Mouse (Mus musculus): ENCODE measurements around the gene Olfr1157. TPM values are rescaled to one million over a fixed set of nuclear protein-coding genes. Genes with fewer than 3 reads are reported as not detected.

Olfr1157 gene
- polyA plus RNA-seq (2015; fragmentation: Nextera tagmentation; extraction: Ambion mirVana), result not detected in 2 replicates

DNA sequence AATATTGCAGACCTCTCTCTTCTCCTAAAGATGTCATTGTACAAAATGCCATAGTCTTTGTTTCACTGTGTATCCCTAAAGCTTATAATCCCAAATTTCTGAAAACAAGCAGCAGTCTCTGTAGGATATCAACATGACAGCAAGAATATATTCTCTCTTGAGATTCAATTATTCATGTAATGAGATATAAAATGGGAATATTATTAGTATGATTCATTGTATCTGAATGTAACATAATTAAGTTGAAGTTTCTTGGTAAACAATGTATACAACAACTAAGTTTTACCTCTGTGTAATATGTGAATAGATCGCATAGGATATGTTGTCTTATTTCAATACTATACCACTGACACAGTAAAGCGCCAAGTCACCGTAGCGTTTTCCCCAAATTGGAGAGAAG lies at the start of gene Olfr1157:
Olfr1157 (minus strand) TSS at position 101 of the 400 bp plus-strand sequence.
- WGBS, result 98% methylated on average over 4 of the region's 4 CpGs
- Histone ChIP-seq H3K9me3 (replicated peaks; ENCODE audit: control insufficient read depth, low read length, poor library complexity, severe bottlenecking) (no peaks in the 10 kb centered on the region), H3K4me3 (ENCODE audit: low read depth, low read length) (no peak within 1 kb of the TSS), H3K4me2 (ENCODE audit: low read length) (no peak within 1 kb of the TSS), H3K27me3 (ENCODE audit: control insufficient read depth, insufficient read depth, low read depth, low read length) (no peaks in the 10 kb centered on the region), H3K36me3 (ENCODE audit: control insufficient read depth, insufficient read depth, low read length) (no peaks in the 10 kb centered on the region), H3K4me1 (ENCODE audit: control insufficient read depth, insufficient read depth, low read length) (no peaks in the 10 kb centered on the region), H3K27ac (ENCODE audit: low read length) (no peak within 1 kb of the TSS), H3K9ac (ENCODE audit: low read depth, low read length) (no peak within 1 kb of the TSS)
- no peak for ATAC-seq

DNA sequence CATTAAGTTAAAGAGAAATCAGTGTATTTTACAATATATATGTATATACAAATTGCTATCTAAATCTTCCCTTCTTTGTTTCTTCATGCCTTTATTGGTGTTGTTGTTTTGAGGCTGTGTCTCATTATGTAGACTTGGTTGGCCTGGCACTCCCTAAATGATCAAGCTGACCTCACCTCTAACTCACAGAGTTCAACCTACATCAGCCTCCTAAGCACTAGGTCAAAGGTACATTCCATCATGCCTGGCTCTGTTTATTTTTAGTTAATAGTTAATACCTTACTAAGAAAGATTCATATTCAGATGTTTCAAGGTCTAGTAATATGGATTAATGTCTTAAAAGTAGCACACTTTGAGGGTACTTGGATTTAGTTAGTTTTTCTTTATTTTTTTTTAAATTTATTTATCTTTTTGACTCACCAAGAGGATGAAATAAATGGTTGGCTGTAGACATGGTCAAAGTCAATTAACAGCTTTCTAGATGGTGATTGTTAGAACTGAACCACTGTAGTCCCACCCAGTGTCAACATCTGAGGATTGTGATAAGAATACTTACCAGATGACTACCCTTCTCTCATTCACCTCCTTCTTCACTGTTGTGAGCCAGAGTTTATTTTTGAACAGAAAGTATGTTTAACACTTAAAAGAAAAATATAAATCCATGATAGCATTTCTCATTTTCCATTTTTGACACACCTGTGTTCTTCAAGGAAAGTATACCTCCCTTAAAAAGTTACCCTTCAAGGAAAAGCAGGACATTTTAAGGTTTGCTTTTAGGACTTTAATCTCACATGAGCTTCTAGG lies 39.6 kb upstream of the Olfr1157 start, which contains the start of gene Olfr1160:
Olfr1160 (minus strand) TSS at position 754 of the 804 bp plus-strand sequence.
- Histone ChIP-seq H3K4me1 (ENCODE audit: control insufficient read depth, insufficient read depth, low read length) (no peaks in the 10 kb centered on the region), H3K27ac (ENCODE audit: low read length) (no peak within 1 kb of the TSS), H3K4me3 (ENCODE audit: low read depth, low read length) (no peak within 1 kb of the TSS), H3K9ac (ENCODE audit: low read depth, low read length) (no peak within 1 kb of the TSS), H3K4me2 (ENCODE audit: low read length) (no peak within 1 kb of the TSS), H3K27me3 (ENCODE audit: control insufficient read depth, insufficient read depth, low read depth, low read length) (no peaks in the 10 kb centered on the region), H3K36me3 (ENCODE audit: control insufficient read depth, insufficient read depth, low read length) (no peaks in the 10 kb centered on the region), H3K9me3 (replicated peaks; ENCODE audit: control insufficient read depth, low read length, poor library complexity, severe bottlenecking) (no peaks in the 10 kb centered on the region)
- ATAC-seq, result no peak

DNA sequence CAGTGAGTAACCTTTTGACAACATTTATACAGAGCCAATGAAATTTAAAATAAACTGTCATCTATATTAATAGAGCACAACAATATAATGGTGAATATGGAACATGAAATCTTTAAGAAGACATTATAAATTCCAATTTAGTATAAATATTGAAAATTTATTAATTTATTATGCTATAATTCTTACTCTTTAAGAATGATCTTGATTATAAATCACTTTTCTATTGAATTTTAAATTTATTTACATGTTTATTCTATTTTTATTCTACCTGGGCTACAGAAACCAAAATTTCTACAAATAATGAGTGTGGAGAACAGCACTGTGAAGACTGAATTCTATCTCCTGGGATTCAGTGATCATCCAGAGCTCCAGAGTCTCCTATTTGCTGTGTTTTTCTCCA lies 21.7 kb upstream of the Olfr1157 start, which contains the start of gene Olfr1158:
Olfr1158 (plus strand) TSS at position 301 of the 400 bp plus-strand sequence.
- Histone ChIP-seq H3K4me2 (ENCODE audit: low read length) (no peak within 1 kb of the TSS), H3K9ac (ENCODE audit: low read depth, low read length) (no peak within 1 kb of the TSS), H3K27ac (ENCODE audit: low read length) (no peak within 1 kb of the TSS), H3K9me3 (replicated peaks; ENCODE audit: control insufficient read depth, low read length, poor library complexity, severe bottlenecking) (no peaks in the 10 kb centered on the region), H3K36me3 (ENCODE audit: control insufficient read depth, insufficient read depth, low read length) (no peaks in the 10 kb centered on the region), H3K4me3 (ENCODE audit: low read depth, low read length) (no peak within 1 kb of the TSS), H3K4me1 (ENCODE audit: control insufficient read depth, insufficient read depth, low read length) (no peaks in the 10 kb centered on the region), H3K27me3 (ENCODE audit: control insufficient read depth, insufficient read depth, low read depth, low read length) (no peaks in the 10 kb centered on the region)
- ATAC-seq, result no peak

DNA sequence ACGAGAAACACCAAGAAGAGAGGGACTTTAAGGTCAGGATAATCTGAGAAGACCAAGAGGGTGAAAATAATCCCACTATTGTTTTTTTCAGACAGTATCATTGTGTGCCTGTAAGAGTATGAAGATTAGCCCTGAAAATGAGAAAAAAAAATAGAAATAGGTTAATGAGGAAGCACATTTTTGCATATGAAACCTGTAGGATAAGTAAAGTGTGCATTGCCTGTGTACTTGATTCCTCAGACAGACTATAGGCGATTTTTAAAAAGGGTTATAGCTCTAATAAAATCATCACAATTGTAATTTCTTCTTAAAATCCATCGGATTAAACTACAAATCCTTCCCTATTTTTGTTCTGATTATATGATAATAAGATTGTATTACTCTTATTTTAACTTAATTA lies 6.5 kb upstream of the Olfr1157 start, which contains the start of gene Olfr74:
Olfr74 (minus strand) TSS at position 101 of the 400 bp plus-strand sequence.
- Histone ChIP-seq H3K36me3 (ENCODE audit: control insufficient read depth, insufficient read depth, low read length) (no peaks in the 10 kb centered on the region), H3K27me3 (ENCODE audit: control insufficient read depth, insufficient read depth, low read depth, low read length) (no peaks in the 10 kb centered on the region), H3K9ac (ENCODE audit: low read depth, low read length) (no peak within 1 kb of the TSS), H3K27ac (ENCODE audit: low read length) (no peak within 1 kb of the TSS), H3K9me3 (replicated peaks; ENCODE audit: control insufficient read depth, low read length, poor library complexity, severe bottlenecking) (no peaks in the 10 kb centered on the region), H3K4me1 (ENCODE audit: control insufficient read depth, insufficient read depth, low read length) (no peaks in the 10 kb centered on the region), H3K4me2 (ENCODE audit: low read length) (no peak within 1 kb of the TSS), H3K4me3 (ENCODE audit: low read depth, low read length) (no peak within 1 kb of the TSS)
- ATAC-seq, result no peak
- 76% methylated on average over 3 of the region's 3 CpGs for WGBS

DNA sequence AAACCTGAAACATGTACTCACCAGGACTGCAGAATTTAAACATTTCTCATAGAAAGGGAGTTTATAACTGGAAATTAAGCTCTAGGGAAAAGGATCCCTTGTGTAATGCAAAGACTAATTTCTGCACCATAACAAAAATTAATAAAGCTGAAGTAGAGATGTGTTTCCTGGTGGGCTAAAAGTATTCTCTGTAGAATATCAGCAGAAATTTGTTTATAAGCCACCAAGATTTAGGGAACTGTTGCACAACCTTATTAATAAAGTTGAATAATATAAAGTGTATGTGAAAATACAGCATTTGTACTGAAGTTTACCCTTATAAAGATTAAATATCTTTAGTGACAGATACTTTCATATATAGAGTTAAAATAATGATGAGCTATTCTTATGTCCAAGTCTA lies 15.1 kb downstream of the Olfr1157 start, which contains the start of gene Olfr1156:
Olfr1156 (minus strand) TSS at position 101 of the 400 bp plus-strand sequence.
- Histone ChIP-seq H3K27me3 (ENCODE audit: control insufficient read depth, insufficient read depth, low read depth, low read length) (no peaks in the 10 kb centered on the region), H3K36me3 (ENCODE audit: control insufficient read depth, insufficient read depth, low read length) (no peaks in the 10 kb centered on the region), H3K9ac (ENCODE audit: low read depth, low read length) (no peak within 1 kb of the TSS), H3K4me3 (ENCODE audit: low read depth, low read length) (no peak within 1 kb of the TSS), H3K27ac (ENCODE audit: low read length) (no peak within 1 kb of the TSS), H3K4me2 (ENCODE audit: low read length) (no peak within 1 kb of the TSS), H3K4me1 (ENCODE audit: control insufficient read depth, insufficient read depth, low read length) (no peaks in the 10 kb centered on the region), H3K9me3 (replicated peaks; ENCODE audit: control insufficient read depth, low read length, poor library complexity, severe bottlenecking) (no peaks in the 10 kb centered on the region)
- ATAC-seq, result no peak

DNA sequence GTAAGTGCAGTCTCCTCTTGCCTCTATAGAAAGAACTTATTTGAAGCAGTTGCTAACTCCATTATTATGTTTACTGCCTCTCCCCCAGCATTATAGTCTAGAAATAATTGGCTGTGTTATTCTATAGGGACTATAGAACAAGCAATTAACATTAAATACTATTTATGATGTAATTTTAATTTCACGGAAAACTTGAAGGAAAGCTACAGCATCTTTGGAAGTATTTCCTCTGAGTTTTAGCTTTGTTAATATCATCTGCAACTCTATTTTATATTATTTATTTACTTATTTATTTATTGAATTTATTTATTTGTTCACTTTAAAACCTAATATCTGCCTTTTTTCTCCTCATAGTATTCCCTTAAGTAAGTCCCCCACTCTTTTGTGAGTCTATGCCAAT lies 23.1 kb downstream of the Olfr1157 start, which contains the start of gene Olfr1155:
Olfr1155 (minus strand) TSS at position 101 of the 400 bp plus-strand sequence.
- H3K4me3 ChIP-seq (ENCODE audit: low read depth, low read length), result no peak within 1 kb of the TSS
- no peak within 1 kb of the TSS for H3K27ac ChIP-seq (ENCODE audit: low read length)
- no peak for ATAC-seq

More for the DNA sequence above, 23.1 kb downstream of the Olfr1157 start, which contains the start of gene Olfr1155:
- Histone ChIP-seq H3K36me3 (ENCODE audit: control insufficient read depth, insufficient read depth, low read length) (no peaks in the 10 kb centered on the region), H3K4me1 (ENCODE audit: control insufficient read depth, insufficient read depth, low read length) (no peaks in the 10 kb centered on the region), H3K9me3 (replicated peaks; ENCODE audit: control insufficient read depth, low read length, poor library complexity, severe bottlenecking) (peaks cover 2% of the 10 kb centered on the region; the same call in 1 of the 2 replicates), H3K4me2 (ENCODE audit: low read length) (no peak within 1 kb of the TSS), H3K9ac (ENCODE audit: low read depth, low read length) (no peak within 1 kb of the TSS), H3K27me3 (ENCODE audit: control insufficient read depth, insufficient read depth, low read depth, low read length) (no peaks in the 10 kb centered on the region)
- 93% methylated on average over 1 of the region's 1 CpGs for WGBS

Other genes starting within 250 kb of the Olfr1157 start
- gene Olfr1138, start 228.3 kb downstream of the Olfr1157 start, polyA plus RNA-seq (2015; fragmentation: Nextera tagmentation; extraction: Ambion mirVana), result not detected in 2 replicates
- gene Olfr1140, start 224.5 kb downstream of the Olfr1157 start, polyA plus RNA-seq (2015; fragmentation: Nextera tagmentation; extraction: Ambion mirVana), result not detected in 2 replicates
- gene Olfr1141, start 214.3 kb downstream of the Olfr1157 start, polyA plus RNA-seq (2015; fragmentation: Nextera tagmentation; extraction: Ambion mirVana), result not detected in 2 replicates
- gene Olfr152, start 188.8 kb downstream of the Olfr1157 start, polyA plus RNA-seq (2015; fragmentation: Nextera tagmentation; extraction: Ambion mirVana), result not detected in 2 replicates
- gene Olfr1143, start 167.7 kb downstream of the Olfr1157 start, polyA plus RNA-seq (2015; fragmentation: Nextera tagmentation; extraction: Ambion mirVana), result not detected in 2 replicates
- gene Olfr1145, start 158.5 kb downstream of the Olfr1157 start, polyA plus RNA-seq (2015; fragmentation: Nextera tagmentation; extraction: Ambion mirVana), result not detected in 2 replicates
- not detected in 2 replicates for gene Olfr1148, start 137.8 kb downstream of the Olfr1157 start, polyA plus RNA-seq (2015; fragmentation: Nextera tagmentation; extraction: Ambion mirVana)
- not detected in 2 replicates for gene Olfr1150-ps1, start 124.3 kb downstream of the Olfr1157 start, polyA plus RNA-seq (2015; fragmentation: Nextera tagmentation; extraction: Ambion mirVana)
- gene Olfr1151, start 112.4 kb downstream of the Olfr1157 start, polyA plus RNA-seq (2015; fragmentation: Nextera tagmentation; extraction: Ambion mirVana), result not detected in 2 replicates
- not detected in 2 replicates for gene Olfr1152, start 101.8 kb downstream of the Olfr1157 start, polyA plus RNA-seq (2015; fragmentation: Nextera tagmentation; extraction: Ambion mirVana)
- gene Olfr1153, start 73.3 kb downstream of the Olfr1157 start, polyA plus RNA-seq (2015; fragmentation: Nextera tagmentation; extraction: Ambion mirVana), result not detected in 2 replicates
- not detected in 2 replicates for gene Olfr1154, start 63.1 kb downstream of the Olfr1157 start, polyA plus RNA-seq (2015; fragmentation: Nextera tagmentation; extraction: Ambion mirVana)
- not detected in 2 replicates for gene Olfr1155, start 23.2 kb downstream of the Olfr1157 start, polyA plus RNA-seq (2015; fragmentation: Nextera tagmentation; extraction: Ambion mirVana)
- gene Olfr1156, start 15.2 kb downstream of the Olfr1157 start, polyA plus RNA-seq (2015; fragmentation: Nextera tagmentation; extraction: Ambion mirVana), result not detected in 2 replicates
- gene Olfr74, start 6.4 kb upstream of the Olfr1157 start, polyA plus RNA-seq (2015; fragmentation: Nextera tagmentation; extraction: Ambion mirVana), result not detected in 2 replicates
- gene Olfr1158, start 21.8 kb upstream of the Olfr1157 start, polyA plus RNA-seq (2015; fragmentation: Nextera tagmentation; extraction: Ambion mirVana), result not detected in 2 replicates
- gene Olfr1160, start 40.0 kb upstream of the Olfr1157 start, polyA plus RNA-seq (2015; fragmentation: Nextera tagmentation; extraction: Ambion mirVana), result not detected in 2 replicates
- not detected in 2 replicates for gene Olfr1161, start 54.5 kb upstream of the Olfr1157 start, polyA plus RNA-seq (2015; fragmentation: Nextera tagmentation; extraction: Ambion mirVana)
- not detected in 2 replicates for gene Olfr73, start 69.4 kb upstream of the Olfr1157 start, polyA plus RNA-seq (2015; fragmentation: Nextera tagmentation; extraction: Ambion mirVana)
- gene Olfr1162, start 82.8 kb upstream of the Olfr1157 start, polyA plus RNA-seq (2015; fragmentation: Nextera tagmentation; extraction: Ambion mirVana), result not detected in 2 replicates
- gene Olfr1163, start 103.5 kb upstream of the Olfr1157 start, polyA plus RNA-seq (2015; fragmentation: Nextera tagmentation; extraction: Ambion mirVana), result not detected in 2 replicates
- gene Olfr1164, start 125.7 kb upstream of the Olfr1157 start, polyA plus RNA-seq (2015; fragmentation: Nextera tagmentation; extraction: Ambion mirVana), result not detected in 2 replicates
- gene Olfr1166, start 160.0 kb upstream of the Olfr1157 start, polyA plus RNA-seq (2015; fragmentation: Nextera tagmentation; extraction: Ambion mirVana), result not detected in 2 replicates
- not detected in 2 replicates for gene Olfr1167, start 186.9 kb upstream of the Olfr1157 start, polyA plus RNA-seq (2015; fragmentation: Nextera tagmentation; extraction: Ambion mirVana)
- gene Olfr1168, start 213.6 kb upstream of the Olfr1157 start, polyA plus RNA-seq (2015; fragmentation: Nextera tagmentation; extraction: Ambion mirVana), result not detected in 2 replicates